Mouse (Mus musculus): ENCODE data around the gene Nudt8. TPM values are rescaled to one million over a fixed set of nuclear protein-coding genes. Genes with fewer than 3 reads are reported as not detected.
"Not testable (repeated sequence)": the region's sequence is repeated elsewhere in the genome, so short reads cannot be mapped to it uniquely, and the experiment has no call there.

Gene Nudt8
- total RNA-seq, 1 experiment = 22.4 TPM

- in situ Hi-C loops (cut with MboI; ENCODE audit: low sequenced_read_pairs in 2 of 2, unreplicated experiment in 2 of 2) = no loop called here
- no peak for TF ChIP-seq CHD2 (IDR thresholded peaks at IDR 0.05; ENCODE audit: low read depth, low read length)
- no peak for TF ChIP-seq HCFC1 (IDR thresholded peaks at IDR 0.05; ENCODE audit: borderline replicate concordance, insufficient read depth, low read length)
- no peak for TF ChIP-seq ZNF384 (IDR thresholded peaks at IDR 0.05; ENCODE audit: low read depth, low read length)
- no peak for TF ChIP-seq ZC3H11A (IDR thresholded peaks at IDR 0.05; ENCODE audit: borderline replicate concordance, low read depth, low read length)
- TF ChIP-seq MAFK (IDR thresholded peaks at IDR 0.05; ENCODE audit: insufficient read depth, low read depth, low read length) = no peak
These were observed 33.4 kb downstream of the Nudt8 start for GRCm38 (mm10) chr19:4033742-4034141.

DNA sequence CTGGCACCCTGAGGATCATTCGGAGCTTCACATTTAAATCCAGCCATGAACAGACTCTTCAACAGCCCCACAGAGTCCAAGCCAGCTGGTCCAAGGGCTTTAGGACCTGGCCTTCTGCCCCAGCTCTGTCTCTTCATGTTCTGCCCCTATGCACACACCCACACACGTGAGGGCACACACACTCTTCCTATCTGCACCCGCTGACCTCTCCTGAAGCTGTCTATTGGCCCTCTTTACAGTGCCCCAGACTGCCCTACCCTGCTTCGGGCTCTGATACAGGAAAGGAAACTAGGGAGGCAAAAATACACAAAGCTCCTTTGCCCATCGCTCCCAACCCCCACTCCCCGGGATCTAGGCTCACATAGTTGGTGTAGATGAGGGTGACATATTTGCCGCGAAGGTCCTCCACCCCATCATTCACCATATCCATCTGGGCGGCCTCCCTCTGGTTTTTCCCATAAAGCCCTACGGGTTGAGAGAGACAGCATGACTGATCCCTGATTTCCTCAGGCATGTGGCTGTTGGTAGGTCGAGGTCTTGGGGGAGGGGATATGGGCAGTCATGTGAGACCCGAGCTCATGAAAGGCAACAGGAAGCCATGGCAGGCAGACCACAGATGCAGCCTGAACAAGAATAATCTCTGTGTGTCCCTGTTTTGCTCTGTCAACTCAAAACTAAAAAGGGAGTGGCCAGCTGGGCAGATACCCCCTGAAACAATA is 36.1 kb downstream of the Nudt8 start:
- in situ Hi-C loops (cut with MboI; ENCODE audit: low sequenced_read_pairs in 2 of 2, unreplicated experiment in 2 of 2) = no loop called here
- TF ChIP-seq ZNF384 (IDR thresholded peaks at IDR 0.05; ENCODE audit: low read depth, low read length) = no peak
- no peak for TF ChIP-seq CHD2 (IDR thresholded peaks at IDR 0.05; ENCODE audit: low read depth, low read length)
- no peak for TF ChIP-seq ZC3H11A (IDR thresholded peaks at IDR 0.05; ENCODE audit: borderline replicate concordance, low read depth, low read length)
- TF ChIP-seq MAFK (IDR thresholded peaks at IDR 0.05; ENCODE audit: insufficient read depth, low read depth, low read length) = no peak
- no peak for TF ChIP-seq HCFC1 (IDR thresholded peaks at IDR 0.05; ENCODE audit: borderline replicate concordance, insufficient read depth, low read length)
- H3K36me3 ChIP-seq (ENCODE audit: control insufficient read depth, insufficient read depth, low read length, poor library complexity, severe bottlenecking) = peaks cover 6% of the 10 kb centered on the region; the same call in 1 of the 2 replicates
- no peak overlapping the region for H3K27ac ChIP-seq (ENCODE audit: insufficient read depth, low read depth, low read length, poor library complexity, severe bottlenecking)
- DNase-seq (ENCODE audit: low read depth, low spot score) = no peak
- no peak overlapping the region for H3K4me3 ChIP-seq (ENCODE audit: insufficient read depth in 1 of 2, low read depth in 1 of 2, low read length in 2 of 2, poor library complexity in 1 of 2, severe bottlenecking in 1 of 2)
- H3K9me3 ChIP-seq (ENCODE audit: control insufficient read depth, insufficient read depth, low read depth, low read length) = no peaks in the 10 kb centered on the region
- H3K4me1 ChIP-seq (ENCODE audit: control insufficient read depth in 2 of 2, insufficient read depth in 2 of 2, low read length in 2 of 2, poor library complexity in 1 of 2) = peaks cover 0 to 7% of the 10 kb centered on the region in 2 experiments; a peak in 2 of 4 replicates
- H3K9ac ChIP-seq (ENCODE audit: insufficient read depth, low read depth, low read length, poor library complexity, severe bottlenecking) = no peak overlapping the region

More at GRCm38 (mm10) chr19:4033742-4034141, 33.4 kb downstream of the Nudt8 start:
- H3K36me3 ChIP-seq (ENCODE audit: control insufficient read depth, insufficient read depth, low read length, poor library complexity, severe bottlenecking) = peaks cover 6% of the 10 kb centered on the region; the same call in 1 of the 2 replicates
- H3K4me1 ChIP-seq (ENCODE audit: control insufficient read depth in 2 of 2, insufficient read depth in 2 of 2, low read length in 2 of 2, poor library complexity in 1 of 2) = peaks cover 0 to 7% of the 10 kb centered on the region in 2 experiments; a peak in 1 of 4 replicates
- no peak for DNase-seq (ENCODE audit: low read depth, low spot score)
- H3K9ac ChIP-seq (ENCODE audit: insufficient read depth, low read depth, low read length, poor library complexity, severe bottlenecking) = no peak overlapping the region
- H3K27ac ChIP-seq (ENCODE audit: insufficient read depth, low read depth, low read length, poor library complexity, severe bottlenecking) = no peak overlapping the region
- H3K9me3 ChIP-seq (ENCODE audit: control insufficient read depth, insufficient read depth, low read depth, low read length) = no peaks in the 10 kb centered on the region
- no peak overlapping the region for H3K4me3 ChIP-seq (ENCODE audit: insufficient read depth in 1 of 2, low read depth in 1 of 2, low read length in 2 of 2, poor library complexity in 1 of 2, severe bottlenecking in 1 of 2)

DNA sequence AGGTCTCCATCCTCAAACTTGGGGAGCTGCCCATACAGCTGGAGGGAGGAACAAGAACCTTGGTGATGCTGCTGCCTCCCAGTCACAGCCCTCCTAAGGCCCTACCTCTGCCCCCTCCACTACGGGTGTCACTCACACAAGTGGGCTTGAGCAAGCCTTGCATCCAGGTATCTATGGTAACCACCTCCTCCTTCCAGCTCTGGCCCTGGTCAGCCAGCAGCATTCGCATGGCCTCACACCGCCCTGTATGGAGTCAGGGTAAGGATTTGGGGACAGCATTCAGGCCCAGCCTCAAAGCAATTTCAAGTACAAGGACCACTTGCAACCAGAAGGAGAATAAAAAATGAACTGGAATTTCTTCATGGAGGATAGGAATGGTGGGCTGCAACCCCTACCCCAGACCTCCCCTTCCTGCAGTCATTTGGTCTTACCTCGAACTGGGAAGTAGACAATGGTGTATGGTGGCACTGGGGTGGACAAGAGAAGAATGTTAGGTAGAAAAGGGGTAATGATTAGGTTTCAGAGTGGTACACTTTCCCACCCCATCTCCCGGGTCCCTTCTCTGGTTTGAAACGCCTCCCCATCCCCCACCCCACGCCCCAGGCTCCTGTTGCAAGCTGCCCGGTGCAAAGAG is 36.9 kb downstream of the Nudt8 start:
- H3K4me3 ChIP-seq (ENCODE audit: insufficient read depth in 1 of 2, low read depth in 1 of 2, low read length in 2 of 2, poor library complexity in 1 of 2, severe bottlenecking in 1 of 2) = peak overlapping the region; percentile 80
- H3K9me3 ChIP-seq (ENCODE audit: control insufficient read depth, insufficient read depth, low read depth, low read length); H3K4me1 ChIP-seq (ENCODE audit: control insufficient read depth in 2 of 2, insufficient read depth in 2 of 2, low read length in 2 of 2, poor library complexity in 1 of 2); in situ Hi-C loops (cut with MboI; ENCODE audit: low sequenced_read_pairs in 2 of 2, unreplicated experiment in 2 of 2); H3K27ac ChIP-seq (ENCODE audit: insufficient read depth, low read depth, low read length, poor library complexity, severe bottlenecking); DNase-seq (ENCODE audit: low read depth, low spot score); H3K36me3 ChIP-seq (ENCODE audit: control insufficient read depth, insufficient read depth, low read length, poor library complexity, severe bottlenecking): not testable (repeated sequence)
- peak overlapping the region; percentile 82 for H3K9ac ChIP-seq (ENCODE audit: insufficient read depth, low read depth, low read length, poor library complexity, severe bottlenecking)

DNA sequence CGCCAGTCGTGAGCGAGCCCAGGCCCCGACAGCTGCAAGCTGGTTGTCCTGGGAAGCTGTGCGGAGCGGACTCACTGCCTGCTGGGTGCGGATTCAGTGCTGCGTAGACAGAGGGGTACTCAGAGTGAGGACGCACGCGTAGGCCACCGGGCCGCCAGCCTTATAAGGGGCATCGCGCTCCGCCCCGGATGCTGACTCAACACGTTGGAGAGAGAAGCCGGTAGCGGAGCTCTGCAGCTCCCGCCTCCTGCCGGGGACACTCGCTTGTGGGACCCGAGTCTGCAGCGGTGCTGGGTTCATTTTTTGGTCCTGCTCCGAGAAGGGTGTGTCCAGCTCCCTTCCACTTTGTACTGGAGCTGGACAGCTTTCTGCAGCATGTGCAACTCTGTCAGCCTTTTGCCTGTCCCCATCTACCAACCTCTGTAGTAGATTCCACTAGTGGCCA is 37.4 kb downstream of the Nudt8 start, which contains the start of gene Gstp1:
TSS of gene Gstp1 (minus strand) at position 198 of the 445 bp plus-strand sequence.
- Histone ChIP-seq H3K4me3 (ENCODE audit: insufficient read depth in 1 of 2, low read depth in 1 of 2, low read length in 2 of 2, poor library complexity in 1 of 2, severe bottlenecking in 1 of 2) (peak within 1 kb of the TSS; percentile 80), H3K9ac (ENCODE audit: insufficient read depth, low read depth, low read length, poor library complexity, severe bottlenecking) (peak within 1 kb of the TSS; percentile 82), H3K4me1 (ENCODE audit: control insufficient read depth in 2 of 2, insufficient read depth in 2 of 2, low read length in 2 of 2, poor library complexity in 1 of 2) (peaks cover 3 to 9% of the 10 kb centered on the region in 2 experiments; a peak in 3 of 4 replicates), H3K36me3 (ENCODE audit: control insufficient read depth, insufficient read depth, low read length, poor library complexity, severe bottlenecking) (peaks cover 6% of the 10 kb centered on the region; the same call in 1 of the 2 replicates), H3K27ac (ENCODE audit: insufficient read depth, low read depth, low read length, poor library complexity, severe bottlenecking) (no peak within 1 kb of the TSS; the same call in 1 of the 2 replicates), H3K9me3 (ENCODE audit: control insufficient read depth, insufficient read depth, low read depth, low read length) (no peaks in the 10 kb centered on the region)
- no peak for DNase-seq (ENCODE audit: low read depth, low spot score)
- in situ Hi-C loops (cut with MboI; ENCODE audit: low sequenced_read_pairs in 2 of 2, unreplicated experiment in 2 of 2) = no loop called here
- no peak for TF ChIP-seq CHD2 (IDR thresholded peaks at IDR 0.05; ENCODE audit: low read depth, low read length)
- peak; percentile 86 for TF ChIP-seq MAFK (IDR thresholded peaks at IDR 0.05; ENCODE audit: insufficient read depth, low read depth, low read length)

DNA sequence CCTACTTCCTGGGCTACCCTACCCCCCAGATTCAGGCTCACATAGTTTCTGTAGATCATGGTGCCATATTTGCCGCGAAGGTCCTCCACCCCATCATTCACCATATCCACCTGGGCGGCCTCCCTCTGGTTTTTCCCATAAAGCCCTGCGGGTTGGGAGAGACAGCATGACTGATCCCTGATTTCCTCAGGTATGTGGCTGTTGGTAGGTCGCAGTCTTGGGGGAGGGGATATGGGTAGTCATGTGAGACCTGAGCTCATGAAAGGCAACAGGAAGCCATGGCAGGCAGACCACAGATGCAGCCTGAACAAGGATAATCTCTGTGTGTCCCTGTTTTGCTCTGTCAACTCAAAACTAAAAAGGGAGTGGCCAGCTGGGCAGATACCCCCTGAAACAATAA is 40.6 kb downstream of the Nudt8 start:
- H3K9ac ChIP-seq (ENCODE audit: insufficient read depth, low read depth, low read length, poor library complexity, severe bottlenecking); H3K27ac ChIP-seq (ENCODE audit: insufficient read depth, low read depth, low read length, poor library complexity, severe bottlenecking); H3K9me3 ChIP-seq (ENCODE audit: control insufficient read depth, insufficient read depth, low read depth, low read length); H3K4me1 ChIP-seq (ENCODE audit: control insufficient read depth in 2 of 2, insufficient read depth in 2 of 2, low read length in 2 of 2, poor library complexity in 1 of 2); H3K36me3 ChIP-seq (ENCODE audit: control insufficient read depth, insufficient read depth, low read length, poor library complexity, severe bottlenecking); DNase-seq (ENCODE audit: low read depth, low spot score); H3K4me3 ChIP-seq (ENCODE audit: insufficient read depth in 1 of 2, low read depth in 1 of 2, low read length in 2 of 2, poor library complexity in 1 of 2, severe bottlenecking in 1 of 2); in situ Hi-C loops (cut with MboI; ENCODE audit: low sequenced_read_pairs in 2 of 2, unreplicated experiment in 2 of 2): not testable (repeated sequence)

DNA sequence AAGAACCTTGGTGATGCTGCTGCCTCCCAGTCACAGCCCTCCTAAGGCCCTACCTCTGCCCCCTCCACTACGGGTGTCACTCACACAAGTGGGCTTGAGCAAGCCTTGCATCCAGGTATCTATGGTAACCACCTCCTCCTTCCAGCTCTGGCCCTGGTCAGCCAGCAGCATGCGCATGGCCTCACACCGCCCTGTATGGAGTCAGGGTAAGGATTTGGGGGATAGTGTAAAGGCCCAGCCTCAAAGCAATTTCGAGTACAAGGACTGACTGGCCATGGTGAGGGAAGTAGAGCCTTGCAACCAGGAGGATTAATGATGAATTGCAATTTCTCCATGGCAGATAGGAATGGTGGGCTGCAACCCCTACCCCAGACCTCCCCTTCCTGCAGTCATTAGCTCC is 41.1 kb downstream of the Nudt8 start:
- H3K4me1 ChIP-seq (ENCODE audit: control insufficient read depth in 2 of 2, insufficient read depth in 2 of 2, low read length in 2 of 2, poor library complexity in 1 of 2); H3K9me3 ChIP-seq (ENCODE audit: control insufficient read depth, insufficient read depth, low read depth, low read length); H3K27ac ChIP-seq (ENCODE audit: insufficient read depth, low read depth, low read length, poor library complexity, severe bottlenecking); in situ Hi-C loops (cut with MboI; ENCODE audit: low sequenced_read_pairs in 2 of 2, unreplicated experiment in 2 of 2); H3K36me3 ChIP-seq (ENCODE audit: control insufficient read depth, insufficient read depth, low read length, poor library complexity, severe bottlenecking); DNase-seq (ENCODE audit: low read depth, low spot score): not testable (repeated sequence)
- peak overlapping the region; percentile 32 for H3K9ac ChIP-seq (ENCODE audit: insufficient read depth, low read depth, low read length, poor library complexity, severe bottlenecking)
- peak overlapping the region; percentile 60 to 70 for H3K4me3 ChIP-seq (ENCODE audit: insufficient read depth in 1 of 2, low read depth in 1 of 2, low read length in 2 of 2, poor library complexity in 1 of 2, severe bottlenecking in 1 of 2)
